Mouse (Mus musculus): ENCODE results near the gene Bmp6. TPM values are rescaled to one million over a fixed set of nuclear protein-coding genes. Genes with fewer than 3 reads are reported as not detected.

Bmp6 gene
- polyA plus RNA-seq, 1 experiment, result not detected

- TF ChIP-seq POLR2A (IDR thresholded peaks at IDR 0.05; ENCODE audit: borderline replicate concordance, low read depth, low read length) (no peak), CTCF (IDR thresholded peaks at IDR 0.05; ENCODE audit: low read depth, low read length) (no peak)
- Histone ChIP-seq H3K4me1 (ENCODE audit: control insufficient read depth, insufficient read depth, low read length) (peaks cover 4% of the 10 kb centered on the region; the same call in 1 of the 2 replicates), H3K4me3 (ENCODE audit: insufficient read depth, low read length) (no peak overlapping the region), H3K27ac (ENCODE audit: insufficient read depth, low read depth, low read length) (no peak overlapping the region)
Measured at GRCm38 (mm10) chr13:38533461-38533860, 188.6 kb downstream of the Bmp6 start.

- no peak overlapping the region for H3K27ac ChIP-seq (ENCODE audit: insufficient read depth, low read depth, low read length)
- H3K4me3 ChIP-seq (ENCODE audit: insufficient read depth, low read length), result no peak overlapping the region
- TF ChIP-seq CTCF (IDR thresholded peaks at IDR 0.05; ENCODE audit: low read depth, low read length) (no peak), POLR2A (IDR thresholded peaks at IDR 0.05; ENCODE audit: borderline replicate concordance, low read depth, low read length) (no peak)
- H3K4me1 ChIP-seq (ENCODE audit: control insufficient read depth, insufficient read depth, low read length), result peaks cover under 1% of the 10 kb centered on the region; the same call in 1 of the 2 replicates
Measured at GRCm38 (mm10) chr13:38534016-38534415, 189.1 kb downstream of the Bmp6 start.

GRCm38 (mm10) chr13:38534731-38535130 is 189.8 kb downstream of the Bmp6 start:
- H3K4me3 ChIP-seq (ENCODE audit: insufficient read depth, low read length), result no peak overlapping the region
- H3K27ac ChIP-seq (ENCODE audit: insufficient read depth, low read depth, low read length), result no peak overlapping the region
- H3K4me1 ChIP-seq (ENCODE audit: control insufficient read depth, insufficient read depth, low read length), result no peaks in the 10 kb centered on the region
- TF ChIP-seq POLR2A (IDR thresholded peaks at IDR 0.05; ENCODE audit: borderline replicate concordance, low read depth, low read length), result no peak
- no peak for TF ChIP-seq CTCF (IDR thresholded peaks at IDR 0.05; ENCODE audit: low read depth, low read length)

- Histone ChIP-seq H3K4me1 (ENCODE audit: control insufficient read depth, insufficient read depth, low read length) (no peaks in the 10 kb centered on the region), H3K4me3 (ENCODE audit: insufficient read depth, low read length) (no peak overlapping the region), H3K27ac (ENCODE audit: insufficient read depth, low read depth, low read length) (no peak overlapping the region)
- TF ChIP-seq POLR2A (IDR thresholded peaks at IDR 0.05; ENCODE audit: borderline replicate concordance, low read depth, low read length) (no peak), CTCF (IDR thresholded peaks at IDR 0.05; ENCODE audit: low read depth, low read length) (no peak)
Measured at GRCm38 (mm10) chr13:38537521-38537920, 192.6 kb downstream of the Bmp6 start.

GRCm38 (mm10) chr13:38539192-38539900 is 194.4 kb downstream of the Bmp6 start:
- no peaks in the 10 kb centered on the region for H3K4me1 ChIP-seq (ENCODE audit: control insufficient read depth, insufficient read depth, low read length)
- H3K27ac ChIP-seq (ENCODE audit: insufficient read depth, low read depth, low read length), result no peak overlapping the region
- no peak overlapping the region for H3K4me3 ChIP-seq (ENCODE audit: insufficient read depth, low read length)
- no peak for TF ChIP-seq CTCF (IDR thresholded peaks at IDR 0.05; ENCODE audit: low read depth, low read length)
- TF ChIP-seq POLR2A (IDR thresholded peaks at IDR 0.05; ENCODE audit: borderline replicate concordance, low read depth, low read length), result no peak

GRCm38 (mm10) chr13:38543455-38544125 is 198.7 kb downstream of the Bmp6 start:
- H3K27ac ChIP-seq (ENCODE audit: insufficient read depth, low read depth, low read length), result no peak overlapping the region
- no peak for TF ChIP-seq POLR2A (IDR thresholded peaks at IDR 0.05; ENCODE audit: borderline replicate concordance, low read depth, low read length)
- no peak for TF ChIP-seq CTCF (IDR thresholded peaks at IDR 0.05; ENCODE audit: low read depth, low read length)
- no peak overlapping the region for H3K4me3 ChIP-seq (ENCODE audit: insufficient read depth, low read length)
- H3K4me1 ChIP-seq (ENCODE audit: control insufficient read depth, insufficient read depth, low read length), result no peaks in the 10 kb centered on the region

- H3K4me3 ChIP-seq (ENCODE audit: insufficient read depth, low read length), result no peak overlapping the region
- no peak for TF ChIP-seq CTCF (IDR thresholded peaks at IDR 0.05; ENCODE audit: low read depth, low read length)
- no peak for TF ChIP-seq POLR2A (IDR thresholded peaks at IDR 0.05; ENCODE audit: borderline replicate concordance, low read depth, low read length)
- H3K27ac ChIP-seq (ENCODE audit: insufficient read depth, low read depth, low read length), result no peak overlapping the region
- no peaks in the 10 kb centered on the region for H3K4me1 ChIP-seq (ENCODE audit: control insufficient read depth, insufficient read depth, low read length)
Measured at GRCm38 (mm10) chr13:38544769-38545445, 200.0 kb downstream of the Bmp6 start.

GRCm38 (mm10) chr13:38545460-38545859 is 200.6 kb downstream of the Bmp6 start:
- H3K4me1 ChIP-seq (ENCODE audit: control insufficient read depth, insufficient read depth, low read length), result no peaks in the 10 kb centered on the region
- TF ChIP-seq CTCF (IDR thresholded peaks at IDR 0.05; ENCODE audit: low read depth, low read length), result no peak

GRCm38 (mm10) chr13:38546754-38547153 is 201.8 kb downstream of the Bmp6 start:
- no peak for TF ChIP-seq POLR2A (IDR thresholded peaks at IDR 0.05; ENCODE audit: borderline replicate concordance, low read depth, low read length)
- no peak for TF ChIP-seq CTCF (IDR thresholded peaks at IDR 0.05; ENCODE audit: low read depth, low read length)
- H3K4me1 ChIP-seq (ENCODE audit: control insufficient read depth, insufficient read depth, low read length), result no peaks in the 10 kb centered on the region

More at GRCm38 (mm10) chr13:38545460-38545859, 200.6 kb downstream of the Bmp6 start:
- Histone ChIP-seq H3K27ac (ENCODE audit: insufficient read depth, low read depth, low read length) (no peak overlapping the region), H3K4me3 (ENCODE audit: insufficient read depth, low read length) (no peak overlapping the region)

GRCm38 (mm10) chr13:38547717-38548116 is 202.8 kb downstream of the Bmp6 start:
- no peak overlapping the region for H3K27ac ChIP-seq (ENCODE audit: insufficient read depth, low read depth, low read length)
- TF ChIP-seq CTCF (IDR thresholded peaks at IDR 0.05; ENCODE audit: low read depth, low read length) (no peak), POLR2A (IDR thresholded peaks at IDR 0.05; ENCODE audit: borderline replicate concordance, low read depth, low read length) (no peak)
- H3K4me1 ChIP-seq (ENCODE audit: control insufficient read depth, insufficient read depth, low read length), result no peaks in the 10 kb centered on the region
- H3K4me3 ChIP-seq (ENCODE audit: insufficient read depth, low read length), result no peak overlapping the region

More at GRCm38 (mm10) chr13:38546754-38547153, 201.8 kb downstream of the Bmp6 start:
- Histone ChIP-seq H3K27ac (ENCODE audit: insufficient read depth, low read depth, low read length) (no peak overlapping the region), H3K4me3 (ENCODE audit: insufficient read depth, low read length) (no peak overlapping the region)

Measured in bone marrow macrophage, adult 2 months (primary cell).